Mouse (Mus musculus): ENCODE measurements around the gene Sv2c.

DNA sequence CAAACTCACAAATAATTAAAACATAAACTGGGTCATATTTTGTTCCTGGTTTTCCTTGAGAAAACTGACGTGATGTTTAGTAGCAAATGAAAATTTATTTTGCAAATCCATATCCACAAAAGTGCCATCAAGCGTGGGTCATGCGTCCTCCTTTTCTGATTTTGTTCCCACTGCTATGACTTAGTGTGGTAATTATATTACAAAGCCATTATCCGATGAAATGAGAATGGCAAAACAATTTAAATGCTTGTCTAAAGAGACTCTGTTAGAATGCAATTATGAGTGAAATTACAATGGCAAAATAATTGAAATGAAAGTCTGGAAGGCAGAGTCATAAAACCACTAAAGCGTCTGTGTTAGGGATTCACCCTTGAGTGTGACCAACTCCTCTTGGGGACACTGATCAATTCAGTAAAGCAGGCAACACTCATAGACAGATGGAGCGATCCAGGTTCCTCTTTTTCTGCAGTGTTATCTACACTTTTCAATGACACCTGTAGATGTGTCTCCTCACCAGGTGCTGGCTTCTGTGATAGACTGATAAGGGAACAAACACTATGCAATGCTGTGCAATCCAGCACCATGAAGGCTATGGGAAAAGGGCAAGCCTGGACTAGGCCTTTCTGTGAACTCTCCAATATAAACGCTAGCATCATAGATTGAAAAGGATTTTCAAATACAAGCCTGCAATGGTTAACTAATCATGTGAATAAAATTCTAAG, 46.6 kb downstream of the Sv2c start:
- TF ChIP-seq CTCF (IDR thresholded peaks at IDR 0.05; ENCODE audit: low read depth) (no peak), EP300 (IDR thresholded peaks at IDR 0.05; ENCODE audit: low read depth) (no peak)
